Mouse (Mus musculus): ENCODE data around the gene Atp2b1. TPM values are rescaled to one million over a fixed set of nuclear protein-coding genes. Genes with fewer than 3 reads are reported as not detected.

Gene Atp2b1
- total RNA-seq, 2 experiments from 2014 or later, result 28.5 to 31.2 TPM

DNA sequence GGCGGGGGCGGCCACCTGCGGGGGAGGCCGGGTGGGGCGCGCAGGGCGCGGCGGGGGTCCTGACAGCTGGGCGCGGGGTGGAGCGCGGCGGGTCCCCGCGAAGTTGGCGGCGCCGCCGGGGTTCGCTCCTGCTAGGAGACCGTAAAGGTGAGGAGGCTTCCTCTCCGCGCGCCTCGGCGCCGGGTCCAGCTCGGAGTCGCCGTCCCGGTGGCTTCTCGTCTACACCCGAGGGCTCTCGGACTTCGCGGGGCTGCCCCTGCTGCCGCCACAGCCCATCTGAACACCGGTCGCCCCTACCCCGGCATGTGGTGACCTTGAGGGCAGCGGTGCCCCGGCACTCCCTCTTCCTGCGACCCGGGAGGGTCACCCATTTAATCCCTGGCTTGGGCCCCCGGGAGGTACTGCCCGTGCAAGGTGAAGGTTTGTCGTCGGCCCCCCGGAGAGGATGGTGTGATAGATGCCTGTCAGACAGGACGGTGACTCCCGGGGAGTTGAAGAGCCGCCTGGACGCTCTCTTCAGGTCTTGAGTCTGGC is 1.3 kb downstream of the Atp2b1 start:
- no peak for ATAC-seq (replicated peaks; ENCODE audit: poor library complexity)

DNA sequence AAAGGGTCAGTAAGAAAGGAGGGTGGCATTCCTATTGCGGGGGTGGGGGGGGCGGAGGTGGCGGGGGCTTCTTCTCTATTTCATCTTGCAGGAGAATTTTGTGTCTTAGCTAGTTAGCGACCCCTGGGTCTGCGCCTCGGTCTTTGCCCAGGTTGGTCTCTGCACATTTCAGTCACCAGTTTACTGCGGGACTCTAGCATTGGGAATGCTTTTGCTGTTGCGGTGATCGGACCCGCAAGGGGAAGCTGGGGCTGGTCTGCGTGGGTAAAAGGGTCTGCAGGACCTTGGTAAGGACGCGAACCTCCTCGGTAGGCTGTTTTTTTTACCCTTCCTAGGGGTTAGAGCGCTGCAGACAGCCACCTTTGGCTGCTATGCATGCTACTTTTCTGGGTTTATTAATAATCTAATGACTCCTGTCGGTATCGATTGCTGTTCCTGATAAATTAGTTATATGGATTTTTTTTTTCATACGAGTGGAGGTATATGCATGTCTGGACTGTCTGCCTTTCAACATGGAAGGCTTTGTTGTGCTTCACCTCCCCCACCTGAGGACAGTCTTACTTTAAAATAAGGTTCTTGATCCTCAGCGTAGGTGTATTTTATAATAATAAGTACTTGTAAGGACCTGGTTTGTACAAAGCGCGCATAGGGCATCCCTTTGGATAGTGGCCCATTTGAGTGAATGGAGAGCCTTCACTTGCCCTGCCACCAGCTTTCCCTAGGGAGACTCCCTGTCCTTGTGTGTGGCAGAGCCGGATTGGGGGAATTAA is 2.0 kb downstream of the Atp2b1 start:
- no peak for ATAC-seq (replicated peaks; ENCODE audit: poor library complexity)

DNA sequence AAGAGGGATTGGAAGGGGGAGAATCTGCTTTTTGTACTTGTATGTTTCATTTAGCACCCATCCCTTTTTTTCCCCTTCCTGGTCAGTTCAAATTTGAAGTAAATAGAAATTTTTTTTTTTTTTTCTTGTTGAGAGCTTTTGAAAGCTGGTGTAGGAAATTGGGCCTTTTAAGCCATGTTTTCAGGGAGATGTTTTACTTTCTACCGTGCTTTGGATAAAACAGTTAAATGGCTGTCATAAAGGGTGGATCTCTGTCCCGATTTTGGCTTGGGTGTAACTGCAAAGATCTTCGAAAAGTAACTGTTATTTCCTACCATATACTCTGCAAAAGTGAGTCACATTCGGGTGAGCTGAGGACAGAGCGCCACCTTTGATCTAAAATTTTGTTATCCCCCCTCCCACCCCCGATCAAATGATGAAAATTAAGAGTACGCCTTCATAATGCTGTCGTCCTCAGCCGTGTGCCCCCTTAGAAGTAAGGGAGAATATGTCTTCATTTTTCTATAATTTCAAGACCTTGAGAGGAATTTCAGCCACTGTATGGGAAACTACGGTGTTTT is 2.7 kb downstream of the Atp2b1 start:
- no peak for ATAC-seq (replicated peaks; ENCODE audit: poor library complexity)

DNA sequence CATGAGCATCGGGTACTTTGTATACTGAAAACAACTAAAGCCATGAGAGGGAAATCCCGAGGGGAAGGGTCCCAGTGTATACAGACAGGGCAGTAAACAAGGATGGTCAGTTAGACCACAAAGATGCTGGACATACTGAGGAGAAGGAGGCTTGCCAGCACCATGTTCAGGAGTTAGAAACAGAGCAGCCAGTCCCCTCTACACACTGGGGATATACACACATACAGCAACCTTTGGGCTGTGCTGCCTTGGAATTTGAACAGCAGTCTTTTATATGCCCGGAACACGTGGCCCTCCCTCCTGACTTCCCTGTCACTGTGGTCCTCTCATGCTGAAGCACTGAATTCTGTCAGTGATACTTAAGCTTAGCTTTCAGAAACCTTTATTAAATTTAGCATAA is 10.9 kb downstream of the Atp2b1 start:
- ATAC-seq (replicated peaks; ENCODE audit: poor library complexity), result no peak

DNA sequence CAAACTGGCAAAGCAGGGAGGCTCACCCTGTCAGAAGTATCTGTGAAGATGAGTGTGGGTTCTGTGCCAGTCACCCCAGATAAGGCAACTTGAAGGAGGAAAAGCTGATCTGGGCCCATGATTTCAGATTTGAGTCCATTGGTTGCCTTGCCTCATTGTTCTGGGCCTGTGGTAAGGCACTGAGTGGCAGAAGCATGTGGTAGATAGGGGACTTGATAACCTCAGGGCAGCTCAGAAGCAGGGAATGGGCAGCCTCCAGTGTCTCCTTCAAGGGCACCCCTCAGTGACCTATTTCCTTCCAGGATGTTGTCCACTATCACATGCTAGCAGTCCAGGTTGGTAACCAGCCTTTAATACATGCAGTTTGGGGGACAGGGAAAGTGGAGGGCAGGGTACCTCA is 12.8 kb downstream of the Atp2b1 start:
- ATAC-seq (replicated peaks; ENCODE audit: poor library complexity), result peak; percentile 47

DNA sequence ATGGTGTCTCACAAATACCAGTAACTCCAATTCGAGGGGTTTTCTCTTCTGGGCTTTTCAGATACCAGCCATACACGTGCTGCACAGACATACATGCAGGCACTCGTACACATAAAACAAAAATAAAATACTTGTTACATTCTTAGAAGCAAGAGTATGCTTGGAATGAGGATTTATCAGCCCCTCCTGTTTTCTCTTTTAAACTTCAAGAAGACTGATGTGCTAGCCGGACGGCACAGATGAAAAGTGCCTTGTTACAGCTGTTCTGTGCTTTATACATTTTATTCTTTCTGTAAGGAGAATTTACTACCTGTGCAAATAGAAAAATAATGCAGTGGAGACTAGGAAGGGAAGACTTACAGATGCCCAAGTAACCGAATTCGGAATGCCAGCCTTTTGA is 15.2 kb downstream of the Atp2b1 start:
- no peak for ATAC-seq (replicated peaks; ENCODE audit: poor library complexity)

DNA sequence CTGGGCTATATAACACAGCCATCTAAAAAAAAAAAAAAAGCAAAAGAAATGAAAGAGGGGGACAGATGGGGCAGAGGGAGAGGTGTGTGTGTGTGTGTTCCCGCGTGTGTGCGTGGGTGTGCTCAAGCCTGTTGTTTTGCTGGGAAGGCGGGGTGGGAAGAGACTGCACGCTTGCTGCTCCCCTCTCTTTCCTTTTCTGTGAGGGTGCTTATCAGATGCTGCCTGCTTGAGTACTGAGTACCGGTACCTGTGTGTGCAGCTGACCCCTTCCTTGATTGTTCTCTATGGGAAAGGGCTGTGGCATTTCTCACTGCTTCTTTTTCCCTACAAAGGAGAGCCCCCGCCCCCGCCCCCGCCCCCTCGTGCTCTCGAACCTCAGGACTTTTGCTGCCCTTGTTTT is 15.9 kb downstream of the Atp2b1 start:
- peak; percentile 63 for ATAC-seq (replicated peaks; ENCODE audit: poor library complexity)

DNA sequence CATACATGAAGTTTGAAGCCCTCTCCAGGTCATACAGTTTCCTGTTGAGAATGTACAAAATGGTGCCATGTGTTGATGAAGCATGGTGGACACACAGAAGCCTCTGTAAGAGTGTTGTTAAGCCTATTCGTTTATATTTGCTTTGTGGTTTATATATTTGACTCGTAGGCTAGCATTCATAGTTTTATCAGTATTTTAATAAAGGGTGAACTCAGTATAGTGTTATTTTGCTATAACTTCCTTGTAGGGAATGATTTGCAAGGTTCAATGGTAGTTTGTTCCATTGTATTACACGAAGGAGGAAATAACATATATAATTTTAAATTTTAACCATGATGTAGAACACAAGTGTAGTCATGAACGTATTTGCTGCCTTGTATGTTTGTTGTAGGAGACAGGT is 25.9 kb downstream of the Atp2b1 start:
- no peak for ATAC-seq (replicated peaks; ENCODE audit: poor library complexity)

DNA sequence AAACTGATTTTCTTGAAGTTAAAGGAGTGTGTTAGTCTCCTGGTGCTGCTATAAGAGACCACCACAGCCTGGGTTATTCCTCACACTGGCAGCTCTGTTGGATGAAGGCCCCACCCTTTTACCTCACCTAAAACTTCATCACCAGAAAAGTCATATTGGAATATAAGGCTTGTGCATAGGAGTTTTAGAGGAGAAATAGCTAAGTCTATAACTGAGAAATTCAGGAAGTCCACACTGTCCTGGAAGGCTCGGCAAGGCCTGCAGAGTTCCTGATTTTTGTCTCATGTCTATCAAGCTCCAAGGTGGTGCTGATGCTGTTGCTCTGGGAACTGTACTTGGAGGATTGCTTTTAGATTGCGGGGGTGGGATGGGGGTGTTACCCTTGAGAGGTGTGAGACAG is 26.6 kb downstream of the Atp2b1 start:
- ATAC-seq (replicated peaks; ENCODE audit: poor library complexity), result 0 out of 2 replicates have a peak, but pooled peaks have one; percentile 32

DNA sequence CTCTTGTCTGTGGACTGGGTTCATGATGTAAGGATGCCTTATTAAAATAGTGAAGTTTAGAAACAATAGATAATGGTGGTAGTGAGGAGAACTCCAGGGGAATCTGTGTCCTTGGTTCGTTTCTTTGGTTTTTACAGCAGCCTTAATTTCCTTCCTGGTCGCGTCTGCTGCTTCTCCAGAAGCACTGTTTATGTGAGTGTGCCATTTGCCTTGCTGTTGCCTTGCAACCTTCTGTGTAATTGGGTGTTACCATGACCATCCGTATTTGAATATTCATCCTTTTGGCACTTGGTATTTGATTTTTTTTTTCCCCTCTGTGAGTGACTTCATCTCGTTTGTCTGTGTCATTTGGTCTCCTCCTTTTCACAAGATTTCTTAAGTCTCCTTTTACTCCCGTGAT is 27.8 kb downstream of the Atp2b1 start:
- ATAC-seq (replicated peaks; ENCODE audit: poor library complexity), result no peak

DNA sequence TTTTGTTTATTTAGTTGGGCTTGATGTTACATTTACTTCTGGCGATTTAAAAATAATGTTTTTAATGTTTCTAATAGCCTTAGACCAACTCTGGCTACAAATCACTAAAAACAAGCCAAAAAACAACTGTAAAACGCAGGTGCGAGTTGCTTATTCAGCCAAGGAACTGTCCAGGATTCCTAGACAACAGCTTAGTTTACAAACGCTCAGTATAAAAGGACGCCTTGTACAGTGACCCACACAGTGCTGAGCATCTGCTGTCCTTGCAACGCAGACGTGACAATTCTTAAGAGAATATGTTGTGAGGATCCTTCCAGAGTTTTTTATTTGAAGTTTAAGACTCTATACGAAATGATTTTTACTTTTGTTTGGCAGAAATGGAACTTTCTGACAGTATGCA is 28.8 kb downstream of the Atp2b1 start:
- ATAC-seq (replicated peaks; ENCODE audit: poor library complexity), result no peak

DNA sequence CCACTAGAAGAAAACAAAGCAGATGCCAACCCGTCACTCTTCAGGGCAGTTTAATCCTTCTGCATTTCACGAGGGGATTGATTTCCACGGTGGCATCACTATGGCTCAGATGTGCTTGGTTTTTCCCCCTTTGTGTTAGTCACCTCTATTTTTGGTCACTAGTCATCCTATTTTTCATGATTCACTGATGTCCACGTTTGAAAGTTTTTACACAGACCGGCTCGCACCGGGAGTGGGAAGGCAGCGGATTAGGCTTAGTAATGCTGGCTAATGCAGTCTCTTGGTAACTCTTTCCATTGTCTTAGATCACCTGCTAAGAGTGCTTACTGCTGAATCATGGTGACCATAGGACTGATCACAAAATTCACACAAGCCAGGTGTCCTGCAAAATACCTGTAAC is 29.7 kb downstream of the Atp2b1 start:
- no peak for ATAC-seq (replicated peaks; ENCODE audit: poor library complexity)

DNA sequence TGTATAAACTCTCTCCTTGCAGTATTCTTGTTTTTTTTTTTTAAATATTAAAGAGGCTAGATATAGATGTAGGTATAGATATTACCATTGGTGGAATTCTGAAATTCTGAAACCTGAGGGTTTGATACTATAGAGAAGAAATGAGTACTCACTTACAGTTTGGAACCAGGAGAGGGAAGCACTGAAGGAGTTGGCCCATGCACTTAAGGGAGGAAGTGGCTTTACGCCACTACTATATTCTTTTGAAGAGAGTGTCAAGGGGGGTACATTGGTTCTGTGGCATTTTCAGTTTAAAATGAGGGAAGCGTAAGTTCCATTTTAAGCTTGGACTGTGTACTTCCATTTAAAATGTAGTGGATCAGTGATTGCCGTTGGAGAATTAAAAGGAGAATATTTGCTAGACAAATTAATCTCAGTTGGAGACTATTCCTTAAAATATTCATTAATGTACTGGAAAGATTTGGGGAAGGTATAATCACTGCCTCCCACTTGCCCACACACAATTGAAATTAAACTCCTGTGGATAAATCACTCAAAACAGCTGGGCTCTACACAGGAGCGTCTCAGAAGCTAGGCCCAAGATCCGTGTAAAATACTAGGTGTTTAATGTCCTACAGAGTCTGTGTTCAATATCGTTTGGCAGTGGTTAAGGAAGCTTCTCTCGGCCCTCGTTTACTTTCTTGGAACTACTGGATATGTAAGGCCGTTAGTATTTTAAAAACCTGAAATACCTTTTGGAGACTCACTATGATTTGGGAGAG is 32.0 kb downstream of the Atp2b1 start:
- ATAC-seq (replicated peaks; ENCODE audit: poor library complexity), result peak; percentile 70

DNA sequence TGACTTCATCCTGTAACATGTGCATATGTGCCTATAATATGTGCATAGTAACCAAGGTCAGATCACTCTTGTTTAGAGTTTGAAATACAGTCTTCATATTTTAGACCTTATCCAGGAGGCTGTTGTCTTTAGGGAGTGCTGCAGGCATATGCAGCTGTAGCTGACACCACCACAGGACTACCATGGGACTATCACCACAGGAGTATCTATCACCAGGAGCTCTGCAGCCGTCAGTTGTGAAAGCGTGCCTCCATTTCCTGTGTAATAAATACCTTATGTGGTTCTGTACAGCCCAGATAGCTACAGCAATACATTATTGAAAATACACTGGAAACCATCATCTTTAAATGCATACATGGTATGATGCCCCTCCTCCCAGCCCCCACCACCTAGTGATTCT is 33.0 kb downstream of the Atp2b1 start:
- ATAC-seq (replicated peaks; ENCODE audit: poor library complexity), result peak; percentile 24

DNA sequence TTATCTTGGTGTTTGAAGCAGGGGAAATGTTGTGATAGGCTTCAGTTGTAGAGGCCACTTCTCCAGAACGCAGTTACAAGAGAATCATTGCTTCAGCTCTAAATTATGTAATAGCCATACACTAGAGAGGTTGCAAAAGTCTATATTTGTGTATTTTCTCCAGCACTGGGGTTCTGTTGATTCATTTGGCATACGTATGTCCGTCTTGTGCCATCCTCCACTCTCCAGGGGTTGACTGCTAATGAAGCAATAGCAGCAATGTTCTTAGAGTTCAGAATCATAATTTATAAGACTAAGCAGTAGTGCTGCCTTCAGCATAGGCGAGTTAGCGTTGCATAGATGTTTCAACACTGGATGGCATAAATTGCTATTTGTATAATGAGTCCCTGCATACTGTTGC is 33.9 kb downstream of the Atp2b1 start:
- peak; percentile 77 for ATAC-seq (replicated peaks; ENCODE audit: poor library complexity)

DNA sequence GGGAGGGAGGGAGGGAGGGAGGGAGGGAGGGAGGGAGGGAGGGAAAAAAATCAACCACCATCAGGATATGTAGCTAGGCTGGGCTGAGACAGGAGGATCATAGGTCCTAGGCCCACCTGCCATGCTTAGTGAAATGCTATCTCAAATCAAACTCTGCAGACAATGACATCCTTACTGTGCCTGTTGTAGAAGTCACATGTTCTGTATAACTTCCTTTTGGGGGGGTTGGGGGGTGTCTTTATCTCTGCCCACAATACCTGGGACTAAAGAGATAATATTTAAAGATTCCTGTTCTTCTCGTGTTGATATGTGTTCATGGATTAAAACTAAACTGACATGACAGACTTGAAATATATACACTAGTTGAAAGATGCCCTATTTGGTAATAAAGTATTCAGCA is 35.5 kb downstream of the Atp2b1 start:
- no peak for ATAC-seq (replicated peaks; ENCODE audit: poor library complexity)

DNA sequence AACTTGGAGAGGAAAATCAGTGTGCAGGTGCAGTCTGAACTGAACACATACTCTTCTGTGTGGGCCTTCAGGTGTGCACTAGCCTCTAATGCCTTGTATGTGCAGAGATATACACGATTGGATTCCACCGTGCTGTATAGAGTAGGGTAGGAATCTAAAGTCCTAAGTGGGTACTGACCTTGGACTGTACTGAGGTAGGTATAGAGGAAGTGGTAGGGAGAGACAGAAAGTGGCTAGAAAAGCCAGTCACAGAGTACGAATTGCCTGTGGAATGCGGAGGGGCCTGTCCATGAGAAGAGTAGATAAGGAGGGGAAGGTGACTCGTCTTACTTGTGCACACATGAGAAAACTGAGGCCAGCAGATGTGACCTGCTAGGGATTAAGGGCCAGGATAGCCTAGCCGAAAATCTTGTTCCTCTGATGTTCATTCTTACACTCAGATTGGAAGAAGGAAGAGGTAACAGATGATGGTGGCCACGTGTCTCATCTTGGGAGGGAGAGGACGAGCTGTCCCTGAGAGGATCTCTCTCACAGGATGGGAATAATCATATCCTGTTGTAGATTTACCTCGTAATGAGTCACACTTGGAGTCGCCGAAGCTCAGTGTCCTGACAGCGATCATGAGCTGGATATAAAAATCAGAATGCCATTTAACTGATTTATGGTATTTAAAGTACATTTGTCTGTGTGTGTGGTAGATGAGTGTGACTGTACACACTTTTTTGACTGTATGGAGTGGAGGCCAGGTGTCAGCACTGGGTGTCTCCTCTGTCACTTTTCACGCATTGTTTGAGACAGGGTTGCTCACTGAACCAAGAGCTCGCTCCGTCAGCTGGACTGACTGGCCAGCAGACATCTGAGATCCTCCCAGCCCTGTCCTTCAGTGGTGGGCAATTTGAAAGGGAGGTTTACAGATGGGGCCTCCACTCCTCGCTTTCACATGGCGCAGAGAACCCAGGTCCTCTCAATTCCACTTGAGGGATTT is 37.4 kb downstream of the Atp2b1 start:
- ATAC-seq (replicated peaks; ENCODE audit: poor library complexity), result no peak

DNA sequence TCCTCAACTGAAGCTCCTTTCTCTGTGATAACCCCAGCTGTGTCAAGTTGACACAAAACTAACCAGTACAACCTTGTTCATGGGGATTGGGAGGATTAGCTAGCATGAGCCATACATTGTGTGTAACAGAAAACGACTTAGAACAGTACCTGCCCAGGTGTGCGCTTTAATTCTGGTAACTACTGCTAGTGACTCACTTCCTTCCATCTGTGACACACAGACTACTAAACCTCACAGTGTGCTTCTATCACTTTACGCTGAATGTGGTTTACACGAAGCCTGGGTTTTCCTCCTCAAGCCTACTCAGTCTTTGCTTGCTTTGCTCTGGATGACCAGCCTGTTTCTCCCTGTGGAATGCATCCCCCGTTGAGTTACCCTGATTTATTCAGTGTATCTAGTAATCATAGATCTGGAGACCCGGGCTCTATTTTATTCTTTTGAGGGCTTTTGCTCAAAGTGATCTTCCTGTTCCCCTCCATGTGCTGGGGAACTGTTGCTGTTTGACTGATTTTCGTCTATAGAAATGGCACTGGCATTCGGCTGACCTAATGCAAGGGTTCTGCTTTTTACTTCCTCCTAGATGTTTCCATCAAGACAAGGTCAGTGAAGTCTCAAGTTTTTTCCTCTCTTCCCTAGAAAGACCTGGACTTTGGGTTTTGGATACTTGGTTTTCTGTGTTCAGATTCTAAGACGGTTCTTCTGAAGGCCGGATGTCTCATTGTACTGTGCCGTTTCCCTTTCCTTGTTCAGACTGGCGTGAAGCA is 40.2 kb downstream of the Atp2b1 start:
- ATAC-seq (replicated peaks; ENCODE audit: poor library complexity), result peak; percentile 79

DNA sequence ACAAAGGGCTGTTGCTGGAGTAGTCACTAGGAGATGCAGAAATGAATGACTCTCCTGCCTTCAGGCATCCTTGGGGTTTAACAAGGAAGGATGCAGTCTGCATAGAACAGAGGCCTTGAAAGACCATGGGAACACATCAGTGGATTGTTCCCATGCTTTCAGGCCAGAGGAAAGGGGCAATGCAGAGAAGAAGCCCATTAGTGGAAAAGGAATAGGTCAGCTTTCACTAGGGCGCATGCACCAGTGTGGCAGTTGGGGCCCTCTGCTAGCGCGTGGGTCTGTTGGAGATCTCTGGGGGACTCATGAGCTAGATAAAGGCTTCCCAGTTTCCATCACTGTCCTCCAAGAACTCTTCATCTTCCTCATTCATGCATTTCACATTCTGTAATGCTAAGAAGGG is 41.9 kb downstream of the Atp2b1 start:
- no peak for ATAC-seq (replicated peaks; ENCODE audit: poor library complexity)

DNA sequence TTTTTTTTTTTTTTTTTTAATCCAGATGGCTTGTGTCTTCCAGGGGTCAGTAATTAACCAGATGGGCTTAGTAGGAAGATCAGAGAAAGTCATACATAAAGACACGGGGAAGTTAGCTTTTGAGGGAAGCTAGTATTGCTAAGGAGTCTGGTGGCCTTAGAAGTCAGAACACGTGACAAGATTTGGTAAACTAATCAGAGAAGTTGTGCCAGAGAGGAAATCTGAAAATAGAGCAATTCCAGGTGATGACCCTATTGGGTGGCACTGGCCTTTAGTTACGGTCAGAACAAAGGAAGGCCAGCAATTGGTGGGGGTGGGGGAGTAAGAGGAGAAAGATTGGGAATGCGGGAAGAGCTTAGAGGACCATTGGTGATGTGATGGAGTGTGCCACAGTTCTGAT is 44.5 kb downstream of the Atp2b1 start:
- ATAC-seq (replicated peaks; ENCODE audit: poor library complexity), result peak; percentile 46
